Mouse (Mus musculus) hindbrain, embryonic 16.5 days (tissue): ENCODE measurements around the gene Ttll11. TPM values are rescaled to one million over a fixed set of nuclear protein-coding genes. Genes with fewer than 3 reads are reported as not detected.

Experiments
- ATAC-seq: fragments of 200-750 bp; cut with Nextera tagmentation; 2 replicates; pipeline ENCODE4 v1.8.0; 2017; ENCODE audit warnings: moderate TSS enrichment, moderate library complexity
- H3K27ac ChIP-seq: fragments of 300-500 bp; sonication (generic); 2 replicates; pipeline ENCODE4 v1.5.1; 2014; ENCODE audit warnings: low read depth, mild to moderate bottlenecking, control low read depth, low read length, moderate library complexity
- H3K27me3 ChIP-seq: fragments of 300-500 bp; sonication (generic); replicated peaks from 2 replicates; pipeline ENCODE4 v1.6.1; 2014; ENCODE audit warnings: low read length; ENCODE audit not compliant: control insufficient read depth, insufficient read depth
- H3K36me3 ChIP-seq: fragments of 300-500 bp; sonication (generic); 2 replicates; pipeline ENCODE4 v1.6.1; 2014; ENCODE audit warnings: mild to moderate bottlenecking, low read length, moderate library complexity, mixed read lengths; ENCODE audit not compliant: control insufficient read depth, insufficient read depth
- H3K4me1 ChIP-seq: fragments of 300-500 bp; sonication (generic); 2 replicates; pipeline ENCODE4 v1.6.1; 2014; ENCODE audit warnings: low read depth, low read length; ENCODE audit not compliant: control insufficient read depth, insufficient read depth
- H3K4me2 ChIP-seq: fragments of 300-500 bp; sonication (generic); 2 replicates; pipeline ENCODE4 v1.6.1; 2014; ENCODE audit warnings: mild to moderate bottlenecking, low read length, control low read depth, moderate library complexity
- H3K4me3 ChIP-seq: fragments of 300-500 bp; sonication (generic); 2 replicates; pipeline ENCODE4 v1.5.1; 2014; ENCODE audit warnings: mild to moderate bottlenecking, low read length, control low read depth, moderate library complexity
- H3K9ac ChIP-seq: fragments of 300-500 bp; sonication (generic); 2 replicates; pipeline ENCODE4 v1.6.1; 2014; ENCODE audit warnings: low read depth, mild to moderate bottlenecking, control low read depth, low read length, moderate library complexity
- H3K9me3 ChIP-seq: fragments of 300-500 bp; sonication (generic); 2 replicates; pipeline ENCODE4 v1.6.1; 2014; ENCODE audit warnings: mild to moderate bottlenecking, low read length, moderate library complexity; ENCODE audit not compliant: control insufficient read depth
- WGBS: fragments of 180-500 bp; shearing (Covaris S2); extraction: QIAGEN DNeasy Blood & Tissue Kit; methylation state at CpG from one replicate; pipeline ENCODE4 v1.1.7; 2014; 5-methylcytosine and 5-hydroxymethylcytosine counted together
- polyA plus RNA-seq: library from polyadenylated mRNA; unstranded; fragments of >200 nt; fragmentation: Nextera tagmentation; extraction: Ambion mirVana; gene quantifications from 2 replicates; pipeline ENCODE4 v1.2.1, GENCODE M21; 2015

Gene Ttll11
- polyA plus RNA-seq, 1 experiment from 2014 or later, result 2.6 TPM

DNA sequence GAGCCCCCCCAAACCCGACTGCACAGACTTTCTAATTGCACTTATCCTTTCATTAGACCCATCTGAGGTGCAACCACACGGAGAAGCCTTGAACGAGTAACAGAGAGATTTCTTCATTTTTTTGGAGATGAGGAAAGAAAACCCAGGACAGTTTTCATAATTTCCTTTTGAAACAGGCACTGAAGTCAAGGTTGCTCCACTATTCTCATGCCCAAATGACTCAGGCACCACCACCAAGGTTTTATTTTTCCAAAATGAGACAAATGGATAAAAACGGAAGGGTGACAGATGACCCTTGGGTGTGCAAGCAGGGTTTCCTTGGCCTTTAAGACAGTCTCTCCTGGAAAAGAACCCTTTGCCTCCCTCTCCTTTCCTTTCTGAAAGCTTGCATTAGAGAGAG lies 54.8 kb downstream of the Ttll11 start:
- Histone ChIP-seq H3K4me3 (no peak overlapping the region), H3K36me3 (no peaks in the 10 kb centered on the region), H3K9ac (no peak overlapping the region), H3K27ac (no peak overlapping the region), H3K4me2 (no peak overlapping the region), H3K9me3 (no peaks in the 10 kb centered on the region), H3K27me3 (no peaks in the 10 kb centered on the region), H3K4me1 (no peaks in the 10 kb centered on the region)
- 78% methylated on average over 4 of the region's 4 CpGs for WGBS
- ATAC-seq, result no peak

DNA sequence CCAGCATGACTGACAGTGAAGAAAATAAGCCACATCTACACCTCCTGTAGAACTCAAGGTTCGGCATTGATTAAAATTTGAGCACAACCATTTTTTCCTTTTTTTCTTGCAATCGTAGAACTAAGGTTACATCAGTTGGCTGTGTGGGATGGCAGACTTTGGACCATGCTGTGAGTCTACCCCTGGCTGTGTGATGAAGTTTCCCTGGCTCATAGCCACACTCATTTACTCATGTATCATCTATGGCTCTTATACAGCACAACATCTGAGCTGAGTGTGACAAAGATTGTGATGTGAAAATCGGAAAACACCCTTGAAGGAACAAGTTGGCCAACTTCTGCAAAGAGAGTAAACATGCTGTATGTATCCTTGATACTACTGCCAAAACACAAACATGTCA lies 56.8 kb downstream of the Ttll11 start:
- Histone ChIP-seq H3K27ac (no peak overlapping the region), H3K36me3 (no peaks in the 10 kb centered on the region), H3K27me3 (no peaks in the 10 kb centered on the region), H3K4me3 (no peak overlapping the region), H3K4me2 (no peak overlapping the region), H3K4me1 (no peaks in the 10 kb centered on the region), H3K9me3 (no peaks in the 10 kb centered on the region), H3K9ac (no peak overlapping the region)
- 77% methylated on average over 3 of the region's 3 CpGs for WGBS
- ATAC-seq, result no peak

DNA sequence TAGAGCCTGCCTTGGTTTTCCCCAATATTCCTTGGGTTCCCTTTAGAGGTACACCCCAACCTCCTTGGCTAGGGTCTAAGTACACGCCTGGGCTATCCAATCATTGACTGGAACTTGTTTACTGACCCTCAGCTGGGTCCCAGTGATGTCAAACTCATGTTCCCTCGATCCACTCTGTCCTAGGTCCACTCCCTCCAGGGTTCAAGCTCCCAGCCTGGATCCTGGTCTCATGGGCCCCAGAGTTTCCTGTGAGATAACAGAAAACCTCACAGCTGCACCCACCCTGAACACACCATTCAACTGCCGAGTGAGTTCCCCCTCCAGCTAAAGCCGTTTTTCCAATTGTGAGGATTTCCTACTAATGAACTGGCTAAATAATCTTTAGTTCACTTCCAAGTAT lies 67.6 kb downstream of the Ttll11 start:
- ATAC-seq, result no peak
- no peak overlapping the region for H3K4me3 ChIP-seq
- WGBS, result 73% methylated on average over 4 of the region's 4 CpGs
- H3K9ac ChIP-seq, result no peak overlapping the region
- H3K27me3 ChIP-seq, result no peaks in the 10 kb centered on the region
- H3K4me1 ChIP-seq, result no peaks in the 10 kb centered on the region
- H3K36me3 ChIP-seq, result no peaks in the 10 kb centered on the region
- H3K27ac ChIP-seq, result no peak overlapping the region
- no peaks in the 10 kb centered on the region for H3K9me3 ChIP-seq
- no peak overlapping the region for H3K4me2 ChIP-seq

DNA sequence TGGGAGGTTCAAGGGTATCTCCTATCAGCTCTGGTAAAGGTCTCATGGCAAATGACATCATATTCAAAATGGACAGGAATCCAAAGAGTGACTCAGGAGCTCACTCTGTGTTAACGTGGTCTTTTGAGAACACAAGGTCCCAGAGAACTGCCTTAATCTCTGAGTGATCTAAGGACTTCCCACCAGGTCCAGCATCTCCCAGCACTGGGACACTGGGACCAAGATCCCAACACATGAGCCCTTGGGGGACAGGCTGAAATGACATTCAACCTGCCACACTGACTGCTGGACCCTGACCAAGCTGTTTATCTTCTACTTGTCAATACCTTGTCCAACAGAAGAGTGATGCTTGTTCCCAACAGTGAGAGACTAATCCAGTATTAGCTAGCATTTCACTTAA lies 68.0 kb downstream of the Ttll11 start:
- no peak overlapping the region for H3K4me3 ChIP-seq
- H3K36me3 ChIP-seq, result no peaks in the 10 kb centered on the region
- no peak overlapping the region for H3K4me2 ChIP-seq
- ATAC-seq, result no peak
- no peak overlapping the region for H3K27ac ChIP-seq
- H3K4me1 ChIP-seq, result no peaks in the 10 kb centered on the region
- no peaks in the 10 kb centered on the region for H3K27me3 ChIP-seq
- no peaks in the 10 kb centered on the region for H3K9me3 ChIP-seq
- H3K9ac ChIP-seq, result no peak overlapping the region
- 100% methylated on average over 1 of the region's 1 CpGs for WGBS

DNA sequence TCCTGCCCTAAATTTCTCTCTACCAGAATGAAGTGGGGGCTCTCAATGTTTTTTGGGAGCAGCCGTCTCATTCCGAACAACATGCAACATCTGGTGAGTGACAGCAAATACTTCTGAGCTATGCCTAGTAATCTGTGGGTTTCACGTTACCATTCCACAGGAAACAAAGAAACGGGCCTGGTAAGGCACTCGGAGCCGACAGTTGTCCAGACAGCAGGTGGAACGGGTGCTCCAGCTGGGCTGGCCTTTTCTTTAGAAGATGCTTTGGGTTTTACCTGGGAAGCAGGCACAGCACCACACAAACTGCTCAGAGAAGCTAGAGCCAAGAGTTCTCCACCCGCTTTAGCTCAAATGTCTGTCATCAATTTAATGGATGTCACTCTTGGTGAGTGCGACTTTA lies 69.0 kb downstream of the Ttll11 start:
- 59% methylated on average over 9 of the region's 9 CpGs for WGBS
- H3K4me1 ChIP-seq, result peaks cover 7% of the 10 kb centered on the region

DNA sequence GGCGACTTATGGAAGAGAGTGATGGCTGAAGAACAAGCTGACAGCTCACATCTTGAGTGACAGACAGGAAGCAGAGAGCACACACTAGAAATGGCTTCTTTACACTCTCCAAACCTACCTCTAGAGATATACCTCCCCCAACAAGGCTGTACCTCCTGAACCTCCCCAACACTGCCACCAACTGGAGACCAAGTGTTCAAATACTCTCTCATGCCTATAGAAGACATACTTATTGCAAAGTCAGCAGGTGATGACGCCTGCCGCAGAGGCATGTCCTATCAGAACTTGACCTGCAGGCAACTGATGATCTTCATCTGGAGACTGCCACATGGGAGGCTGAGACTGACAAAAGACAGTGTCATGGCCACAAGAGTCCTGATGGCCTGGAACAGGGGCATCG lies 70.4 kb downstream of the Ttll11 start:
- no peaks in the 10 kb centered on the region for H3K27me3 ChIP-seq
- ATAC-seq, result no peak
- H3K4me3 ChIP-seq, result no peak overlapping the region
- WGBS, result 95% methylated on average over 4 of the region's 4 CpGs
- H3K4me2 ChIP-seq, result no peak overlapping the region
- H3K9me3 ChIP-seq, result no peaks in the 10 kb centered on the region
- H3K9ac ChIP-seq, result no peak overlapping the region
- H3K4me1 ChIP-seq, result peaks cover 7% of the 10 kb centered on the region
- no peak overlapping the region for H3K27ac ChIP-seq
- H3K36me3 ChIP-seq, result no peaks in the 10 kb centered on the region

More for the DNA sequence above, 69.0 kb downstream of the Ttll11 start:
- no peaks in the 10 kb centered on the region for H3K27me3 ChIP-seq
- no peaks in the 10 kb centered on the region for H3K9me3 ChIP-seq
- no peak for ATAC-seq
- no peak overlapping the region for H3K9ac ChIP-seq
- no peaks in the 10 kb centered on the region for H3K36me3 ChIP-seq
- no peak overlapping the region for H3K4me2 ChIP-seq
- H3K4me3 ChIP-seq, result no peak overlapping the region
- H3K27ac ChIP-seq, result no peak overlapping the region

DNA sequence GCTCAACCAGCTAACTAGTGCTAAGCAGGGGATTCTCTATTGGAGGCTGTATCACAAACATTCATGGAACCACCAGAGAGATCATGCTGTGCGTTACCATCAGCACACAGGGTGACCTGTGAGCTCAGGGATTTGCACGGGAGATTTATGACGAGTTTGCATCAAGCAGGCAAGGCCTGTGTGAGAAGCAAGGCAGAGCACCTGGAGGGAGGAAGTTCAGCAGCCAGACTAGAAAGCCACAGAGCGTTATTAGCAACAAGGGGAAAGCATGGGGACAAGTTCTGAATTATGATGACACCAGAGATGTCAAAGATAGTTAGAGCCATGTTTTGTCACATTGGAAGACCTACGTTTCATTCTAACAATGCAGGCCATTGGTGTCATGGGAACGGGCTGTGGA lies 72.1 kb downstream of the Ttll11 start:
- Histone ChIP-seq H3K4me3 (no peak overlapping the region), H3K27me3 (no peaks in the 10 kb centered on the region), H3K4me1 (peaks cover 7% of the 10 kb centered on the region), H3K27ac (no peak overlapping the region), H3K9me3 (no peaks in the 10 kb centered on the region), H3K9ac (no peak overlapping the region), H3K36me3 (no peaks in the 10 kb centered on the region), H3K4me2 (no peak overlapping the region)
- WGBS, result 78% methylated on average over 6 of the region's 6 CpGs
- ATAC-seq, result no peak

DNA sequence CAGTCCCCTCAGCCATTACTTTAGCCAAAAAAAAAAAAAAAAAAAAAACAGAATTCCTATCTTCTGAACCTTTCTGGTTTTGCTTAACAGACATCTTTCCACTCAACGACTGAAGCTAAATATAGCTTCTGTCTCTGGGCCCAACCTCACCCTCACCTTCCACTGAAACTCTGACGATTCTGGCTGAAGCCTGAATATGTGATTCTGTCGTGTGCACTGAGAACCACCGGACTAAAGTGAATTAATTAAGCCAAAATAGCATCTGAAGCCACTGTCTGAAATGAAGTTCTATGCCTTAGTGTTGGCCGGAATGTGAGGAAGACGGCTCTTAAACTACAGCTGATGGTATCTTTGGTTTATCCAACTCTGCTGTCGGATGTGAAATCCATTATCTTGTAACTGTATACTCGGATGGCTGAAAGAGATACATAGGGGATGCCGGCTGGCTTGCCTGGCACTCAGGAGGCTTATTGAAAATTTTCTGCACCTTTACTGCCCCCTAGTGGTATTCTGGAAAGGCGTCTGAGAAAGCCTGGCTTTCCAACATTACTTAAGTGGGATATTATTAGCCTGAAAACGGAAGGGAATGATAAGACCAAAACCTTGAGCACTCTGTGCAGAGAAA lies 73.4 kb downstream of the Ttll11 start:
- Histone ChIP-seq H3K4me3 (no peak overlapping the region), H3K4me2 (peak overlapping the region; percentile 26; the same call in 1 of the 2 replicates), H3K27ac (0 out of 2 replicates have a peak overlapping the region, but pooled peaks have one; percentile 27), H3K9me3 (no peaks in the 10 kb centered on the region), H3K4me1 (peaks cover 7% of the 10 kb centered on the region), H3K9ac (no peak overlapping the region), H3K36me3 (no peaks in the 10 kb centered on the region), H3K27me3 (no peaks in the 10 kb centered on the region)
- 15% methylated on average over 11 of the region's 11 CpGs for WGBS
- ATAC-seq, result peak; percentile 76

DNA sequence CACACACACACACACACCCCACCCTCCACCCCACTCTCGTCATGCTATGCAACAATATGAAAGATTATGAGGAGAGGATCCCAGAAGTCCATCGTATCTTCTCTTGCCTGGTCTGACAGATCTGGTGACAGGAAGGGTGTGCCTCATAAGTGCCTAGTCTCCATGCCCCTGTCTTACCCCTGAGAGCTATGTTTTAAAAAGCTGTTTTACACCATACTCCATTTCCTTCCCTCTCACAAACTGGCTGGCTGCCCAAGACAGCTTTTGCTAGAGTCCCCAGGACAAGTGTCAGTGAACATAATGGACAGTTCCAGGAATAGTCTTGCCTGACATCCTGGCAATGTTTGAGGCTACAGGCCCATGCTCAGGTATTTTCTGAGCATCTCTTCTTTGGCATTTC lies 78.9 kb downstream of the Ttll11 start:
- no peak overlapping the region for H3K9ac ChIP-seq
- 92% methylated on average over 2 of the region's 2 CpGs for WGBS
- peaks cover 2% of the 10 kb centered on the region for H3K4me1 ChIP-seq
- no peaks in the 10 kb centered on the region for H3K9me3 ChIP-seq
- H3K36me3 ChIP-seq, result no peaks in the 10 kb centered on the region
- H3K27me3 ChIP-seq, result no peaks in the 10 kb centered on the region
- no peak overlapping the region for H3K4me2 ChIP-seq
- H3K27ac ChIP-seq, result no peak overlapping the region
- no peak for ATAC-seq
- no peak overlapping the region for H3K4me3 ChIP-seq

DNA sequence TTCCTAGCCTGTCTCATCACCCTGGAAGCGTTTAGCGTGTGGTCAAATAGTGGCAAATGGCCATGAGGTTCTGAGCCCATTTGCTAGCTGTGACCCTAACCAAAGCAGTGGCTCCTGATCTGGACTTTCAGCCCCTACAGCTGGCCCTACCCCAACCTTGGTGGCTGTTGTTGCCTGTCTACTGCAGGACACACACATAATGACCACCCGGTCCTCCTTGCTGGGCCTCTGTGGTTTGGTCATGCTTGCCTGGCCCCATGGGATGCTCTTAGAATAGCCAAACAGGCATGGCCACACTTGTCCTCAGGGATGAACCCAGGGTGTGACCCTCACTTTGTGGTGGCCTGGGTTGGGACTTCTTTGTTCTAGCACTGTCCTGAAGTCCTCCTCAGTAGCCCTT lies 80.0 kb downstream of the Ttll11 start:
- H3K9me3 ChIP-seq, result no peaks in the 10 kb centered on the region
- 79% methylated on average over 3 of the region's 3 CpGs for WGBS
- H3K27me3 ChIP-seq, result no peaks in the 10 kb centered on the region
- H3K27ac ChIP-seq, result no peak overlapping the region
- H3K4me3 ChIP-seq, result no peak overlapping the region
- no peaks in the 10 kb centered on the region for H3K36me3 ChIP-seq
- ATAC-seq, result no peak
- no peaks in the 10 kb centered on the region for H3K4me1 ChIP-seq
- H3K9ac ChIP-seq, result no peak overlapping the region
- H3K4me2 ChIP-seq, result no peak overlapping the region
